Mouse (Mus musculus): ENCODE results near the gene Fkbp1b. TPM values are rescaled to one million over a fixed set of nuclear protein-coding genes. Genes with fewer than 3 reads are reported as not detected.

The Fkbp1b gene
- polyA plus RNA-seq, 1 experiment: 3.2 TPM

- peaks cover 6% of the 10 kb centered on the region for H3K27me3 ChIP-seq (ENCODE audit: control insufficient read depth, insufficient read depth, low read length)
- TF ChIP-seq POLR2A (IDR thresholded peaks at IDR 0.05; ENCODE audit: low read depth, low read length) (no peak), CTCF (IDR thresholded peaks at IDR 0.05; ENCODE audit: extremely low read depth, insufficient read depth, insufficient read length, insufficient replicate concordance) (no peak)
- no peak for DNase-seq (ENCODE audit: low read depth in 1 of 2, low spot score in 2 of 2)
- no peaks in the 10 kb centered on the region for H3K36me3 ChIP-seq (ENCODE audit: control insufficient read depth, insufficient read depth, low read length)
- peaks cover 6% of the 10 kb centered on the region for H3K4me1 ChIP-seq (ENCODE audit: control insufficient read depth, insufficient read depth, insufficient read length)
- WGBS: 87% methylated on average over 4 of the region's 4 CpGs
- H3K27ac ChIP-seq (ENCODE audit: insufficient read depth, low read length): no peak overlapping the region
- no peak overlapping the region for H3K4me3 ChIP-seq (ENCODE audit: extremely low read depth, insufficient read depth, insufficient read length)
Measured at GRCm38 (mm10) chr12:4836959-4837358, 4.4 kb downstream of the Fkbp1b start.

GRCm38 (mm10) chr12:4827256-4827655 lies 14.1 kb downstream of the Fkbp1b start:
- 95% methylated on average over 3 of the region's 3 CpGs for WGBS
- H3K27ac ChIP-seq (ENCODE audit: insufficient read depth, low read length): no peak overlapping the region

GRCm38 (mm10) chr12:4817361-4818101 lies 23.9 kb downstream of the Fkbp1b start, which contains the start of gene Sf3b6:
Gene Sf3b6 (plus strand): TSS chr12:4817544.
- under 1% methylated on average over 49 of the region's 49 CpGs for WGBS
- Histone ChIP-seq H3K27me3 (ENCODE audit: control insufficient read depth, insufficient read depth, low read length) (no peaks in the 10 kb centered on the region), H3K27ac (ENCODE audit: insufficient read depth, low read length) (peak within 1 kb of the TSS; percentile 72)

More at GRCm38 (mm10) chr12:4827256-4827655, 14.1 kb downstream of the Fkbp1b start:
- TF ChIP-seq POLR2A (IDR thresholded peaks at IDR 0.05; ENCODE audit: low read depth, low read length): no peak
- no peak for TF ChIP-seq CTCF (IDR thresholded peaks at IDR 0.05; ENCODE audit: extremely low read depth, insufficient read depth, insufficient read length, insufficient replicate concordance)
- DNase-seq (ENCODE audit: low read depth in 1 of 2, low spot score in 2 of 2): no peak
- H3K4me3 ChIP-seq (ENCODE audit: extremely low read depth, insufficient read depth, insufficient read length): no peak overlapping the region
- no peaks in the 10 kb centered on the region for H3K4me1 ChIP-seq (ENCODE audit: control insufficient read depth, insufficient read depth, insufficient read length)
- no peaks in the 10 kb centered on the region for H3K27me3 ChIP-seq (ENCODE audit: control insufficient read depth, insufficient read depth, low read length)
- H3K36me3 ChIP-seq (ENCODE audit: control insufficient read depth, insufficient read depth, low read length): peaks cover 19% of the 10 kb centered on the region

GRCm38 (mm10) chr12:4816680-4817360 lies 24.6 kb downstream of the Fkbp1b start:
- TF ChIP-seq CTCF (IDR thresholded peaks at IDR 0.05; ENCODE audit: extremely low read depth, insufficient read depth, insufficient read length, insufficient replicate concordance): no peak
- TF ChIP-seq POLR2A (IDR thresholded peaks at IDR 0.05; ENCODE audit: low read depth, low read length): no peak
- Histone ChIP-seq H3K27ac (ENCODE audit: insufficient read depth, low read length) (peak overlapping the region; percentile 71), H3K4me1 (ENCODE audit: control insufficient read depth, insufficient read depth, insufficient read length) (peaks cover 2% of the 10 kb centered on the region; the same call in 1 of the 2 replicates), H3K4me3 (ENCODE audit: extremely low read depth, insufficient read depth, insufficient read length) (peak overlapping the region; percentile 78), H3K27me3 (ENCODE audit: control insufficient read depth, insufficient read depth, low read length) (no peaks in the 10 kb centered on the region), H3K36me3 (ENCODE audit: control insufficient read depth, insufficient read depth, low read length) (peaks cover 7% of the 10 kb centered on the region)
- DNase-seq (ENCODE audit: low read depth in 1 of 2, low spot score in 2 of 2): no peak
- WGBS: 8% methylated on average over 24 of the region's 24 CpGs

More at GRCm38 (mm10) chr12:4817361-4818101, 23.9 kb downstream of the Fkbp1b start, which contains the start of gene Sf3b6:
- peak; percentile 94 to 99 for DNase-seq (ENCODE audit: low read depth in 1 of 2, low spot score in 2 of 2)
- peak; percentile 43 for TF ChIP-seq POLR2A (IDR thresholded peaks at IDR 0.05; ENCODE audit: low read depth, low read length)
- TF ChIP-seq CTCF (IDR thresholded peaks at IDR 0.05; ENCODE audit: extremely low read depth, insufficient read depth, insufficient read length, insufficient replicate concordance): no peak
- Histone ChIP-seq H3K36me3 (ENCODE audit: control insufficient read depth, insufficient read depth, low read length) (peaks cover 10% of the 10 kb centered on the region), H3K4me3 (ENCODE audit: extremely low read depth, insufficient read depth, insufficient read length) (peak within 1 kb of the TSS; percentile 78), H3K4me1 (ENCODE audit: control insufficient read depth, insufficient read depth, insufficient read length) (peaks cover 2% of the 10 kb centered on the region; the same call in 1 of the 2 replicates)

- Histone ChIP-seq H3K4me3 (ENCODE audit: extremely low read depth, insufficient read depth, insufficient read length) (no peak overlapping the region), H3K27ac (ENCODE audit: insufficient read depth, low read length) (no peak overlapping the region), H3K36me3 (ENCODE audit: control insufficient read depth, insufficient read depth, low read length) (no peaks in the 10 kb centered on the region), H3K4me1 (ENCODE audit: control insufficient read depth, insufficient read depth, insufficient read length) (peaks cover 2% of the 10 kb centered on the region; the same call in 1 of the 2 replicates), H3K27me3 (ENCODE audit: control insufficient read depth, insufficient read depth, low read length) (no peaks in the 10 kb centered on the region)
- TF ChIP-seq POLR2A (IDR thresholded peaks at IDR 0.05; ENCODE audit: low read depth, low read length): no peak
- TF ChIP-seq CTCF (IDR thresholded peaks at IDR 0.05; ENCODE audit: extremely low read depth, insufficient read depth, insufficient read length, insufficient replicate concordance): no peak
- no peak for DNase-seq (ENCODE audit: low read depth in 1 of 2, low spot score in 2 of 2)
- WGBS: 91% methylated on average over 4 of the region's 4 CpGs
Measured at GRCm38 (mm10) chr12:4813636-4814035, 27.8 kb downstream of the Fkbp1b start.

- no peak for DNase-seq (ENCODE audit: low read depth in 1 of 2, low spot score in 2 of 2)
- no peaks in the 10 kb centered on the region for H3K4me1 ChIP-seq (ENCODE audit: control insufficient read depth, insufficient read depth, insufficient read length)
- no peaks in the 10 kb centered on the region for H3K36me3 ChIP-seq (ENCODE audit: control insufficient read depth, insufficient read depth, low read length)
- no peak overlapping the region for H3K4me3 ChIP-seq (ENCODE audit: extremely low read depth, insufficient read depth, insufficient read length)
- H3K27me3 ChIP-seq (ENCODE audit: control insufficient read depth, insufficient read depth, low read length): no peaks in the 10 kb centered on the region
- TF ChIP-seq CTCF (IDR thresholded peaks at IDR 0.05; ENCODE audit: extremely low read depth, insufficient read depth, insufficient read length, insufficient replicate concordance) (no peak), POLR2A (IDR thresholded peaks at IDR 0.05; ENCODE audit: low read depth, low read length) (no peak)
- no peak overlapping the region for H3K27ac ChIP-seq (ENCODE audit: insufficient read depth, low read length)
- WGBS: 77% methylated on average over 3 of the region's 3 CpGs
Measured at GRCm38 (mm10) chr12:4811705-4812104, 29.7 kb downstream of the Fkbp1b start.
